Mouse (Mus musculus): ENCODE results near the gene Kcnrg.

DNA sequence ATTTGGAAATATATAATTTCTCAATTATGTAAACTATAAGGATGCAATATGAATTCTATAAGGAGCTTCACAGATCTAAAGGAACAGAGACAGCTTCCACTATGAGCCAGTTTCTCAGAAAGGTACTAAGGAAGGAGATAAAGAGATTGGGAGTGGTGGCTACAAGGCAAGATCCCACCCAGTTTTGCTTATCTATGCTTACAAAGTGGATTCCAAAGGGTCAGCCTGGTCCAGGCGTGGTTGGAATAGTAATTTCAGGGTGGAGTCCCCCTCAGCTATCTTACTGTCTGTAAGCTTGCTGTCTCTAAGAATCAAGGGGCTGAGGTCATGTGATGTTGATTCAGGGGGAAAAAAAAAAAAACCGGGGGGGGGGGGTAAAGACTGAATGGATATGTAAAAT, 49.2 kb downstream of the Kcnrg start:
- no peak for TF ChIP-seq CTCF (IDR thresholded peaks at IDR 0.05; ENCODE audit: borderline replicate concordance, insufficient read depth, low read depth, low read length)
- no peak for TF ChIP-seq POLR2A (IDR thresholded peaks at IDR 0.05; ENCODE audit: borderline replicate concordance, insufficient read depth, low read length)

Data from cerebellum, adult 2 months (tissue).